Mouse (Mus musculus) myocyte (in vitro differentiated cells): ENCODE data around the gene Ranbp17.

Source experiments
- E2F4 ChIP-seq: IDR thresholded peaks from one replicate; pipeline ENCODE4 v1.6.1; 2011; ENCODE audit warnings: mild to moderate bottlenecking, control low read depth, moderate library complexity; ENCODE audit not compliant: insufficient read depth
- MYOD1 ChIP-seq, 3 experiments: IDR thresholded peaks; one replicate each; pipeline ENCODE4 v1.6.1; 2011; ENCODE audit warnings: control low read depth in 2 of 3, low read depth in 2 of 3, mild to moderate bottlenecking in 2 of 3, moderate library complexity in 1 of 3; ENCODE audit not compliant: insufficient read length in 2 of 3, control insufficient read depth in 1 of 3
- MYOG ChIP-seq, 3 experiments: IDR thresholded peaks; one replicate each; pipeline ENCODE4 v1.6.1; 2011; ENCODE audit warnings: control low read depth in 2 of 3, low read depth in 2 of 3, mild to moderate bottlenecking in 2 of 3; ENCODE audit not compliant: insufficient read length in 2 of 3, control insufficient read depth in 1 of 3, insufficient read depth in 1 of 3
- POLR2A ChIP-seq: IDR thresholded peaks from one replicate; pipeline ENCODE4 v1.6.1; 2011; ENCODE audit warnings: low read depth, mild to moderate bottlenecking, control low read depth, moderate library complexity; ENCODE audit not compliant: insufficient read length
- POLR2AphosphoS2 ChIP-seq: IDR thresholded peaks from one replicate; pipeline ENCODE4 v1.6.1; 2011; ENCODE audit warnings: low read depth, control low read depth; ENCODE audit not compliant: insufficient read length
- SRF ChIP-seq: IDR thresholded peaks from one replicate; pipeline ENCODE4 v1.6.1; 2011; ENCODE audit warnings: low read depth; ENCODE audit not compliant: control insufficient read depth, insufficient read length
- TCF3 ChIP-seq: IDR thresholded peaks from one replicate; pipeline ENCODE4 v1.6.1; 2011; ENCODE audit warnings: low read depth, control low read depth; ENCODE audit not compliant: insufficient read length
- USF1 ChIP-seq: IDR thresholded peaks from one replicate; pipeline ENCODE4 v1.6.1; 2011; ENCODE audit warnings: low read depth, mild to moderate bottlenecking, control low read depth, moderate library complexity

GRCm38 (mm10) chr11:33529576-33529975, 16.0 kb upstream of the Ranbp17 start:
- TF ChIP-seq USF1 (no peak), POLR2A (no peak), SRF (no peak), MYOG (IDR thresholded peaks at IDR 0.05; ENCODE audit: control insufficient read depth in 1 of 3, insufficient read depth in 1 of 3, insufficient read length in 2 of 3, low read depth in 2 of 3) (no peak), POLR2AphosphoS2 (no peak), E2F4 (no peak), TCF3 (no peak), MYOD1 (IDR thresholded peaks at IDR 0.05; ENCODE audit: control insufficient read depth in 1 of 3, insufficient read length in 2 of 3, low read depth in 2 of 3) (no peak)
